Mouse (Mus musculus) heart, adult 2 months (tissue): ENCODE results near the gene Borcs5.

Experiments
- CTCF ChIP-seq: fragments of 200-600 bp; IDR thresholded peaks from 2 replicates; pipeline ENCODE4 v1.8.1; 2022; ENCODE audit warnings: antibody characterized with exemption, mild to moderate bottlenecking, moderate library complexity
- EP300 ChIP-seq: fragments of 200-500 bp; IDR thresholded peaks from 2 replicates; pipeline ENCODE4 v1.6.1; 2011; ENCODE audit warnings: low read depth, low read length, control low read depth; ENCODE audit not compliant: insufficient read depth
- POLR2A ChIP-seq: fragments of 200-500 bp; IDR thresholded peaks from 2 replicates; pipeline ENCODE4 v1.6.1; 2011; ENCODE audit warnings: mild to moderate bottlenecking, low read depth, low read length, control low read depth; ENCODE audit not compliant: insufficient read depth

DNA sequence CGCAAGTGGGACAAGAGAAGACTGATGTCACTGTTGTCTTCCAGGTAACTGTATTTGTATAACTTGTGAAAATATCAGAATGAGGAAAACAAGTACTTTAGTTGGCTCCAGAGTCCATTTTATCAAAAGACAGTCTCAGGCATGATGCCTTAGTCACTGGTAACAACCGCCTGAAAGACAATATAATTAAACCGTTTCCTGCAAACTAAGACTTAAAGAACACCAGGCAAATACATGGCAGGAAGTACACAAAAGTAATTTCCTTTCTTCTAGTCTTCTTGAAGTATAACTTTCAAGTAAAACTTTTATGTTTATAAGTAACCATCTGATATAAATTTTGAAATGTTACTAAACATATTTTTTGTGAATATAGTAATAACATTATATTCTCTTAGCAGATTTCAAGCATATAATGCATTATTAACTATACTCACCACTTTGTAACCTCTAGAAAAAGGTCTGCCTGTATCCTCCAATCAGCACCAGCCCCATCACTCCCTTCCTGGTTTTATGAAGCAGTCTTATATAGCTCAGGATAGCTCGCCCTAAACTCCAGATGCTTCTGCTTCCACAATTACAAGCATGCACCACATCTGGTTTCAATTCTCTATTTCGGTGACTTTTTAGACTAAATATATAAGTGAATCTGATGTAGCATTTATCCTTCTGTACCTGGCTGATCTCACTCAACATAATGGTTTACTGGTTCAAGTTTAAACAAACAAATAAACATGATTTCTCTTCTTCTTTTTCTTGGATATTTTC is 112.8 kb downstream of the Borcs5 start:
- no peak for TF ChIP-seq CTCF
- TF ChIP-seq EP300, result no peak
- TF ChIP-seq POLR2A, result no peak
